Mouse (Mus musculus) stomach, postnatal 0 days (tissue): Measurements from ENCODE around the gene Oasl2. TPM values are rescaled to one million over a fixed set of nuclear protein-coding genes. Genes with fewer than 3 reads are reported as not detected.
A peak's percentile ranks its signal among the peaks of the same experiment; 100 is the strongest.

ENCODE experiments used
- ATAC-seq: fragments of 200-750 bp; cut with Nextera tagmentation; 2 replicates; pipeline ENCODE4 v1.8.0; 2017; ENCODE audit not compliant: low FRiP score, low TSS enrichment
- DNase-seq: peaks from one replicate; pipeline ENCODE4 v3.0.0-alpha.2; 2016; ENCODE audit warnings: low spot score
- H3K27ac ChIP-seq: fragments of 300-500 bp; sonication (generic); replicated peaks from 2 replicates; pipeline ENCODE4 v1.5.1; 2014; ENCODE audit warnings: mild to moderate bottlenecking, control low read depth
- H3K27me3 ChIP-seq: fragments of 300-500 bp; sonication (generic); 2 replicates; pipeline ENCODE4 v1.6.1; 2014; ENCODE audit warnings: low read length; ENCODE audit not compliant: control insufficient read depth, insufficient read depth
- H3K36me3 ChIP-seq: fragments of 300-500 bp; sonication (generic); 2 replicates; pipeline ENCODE4 v1.6.1; 2014; ENCODE audit warnings: low read length, mixed read lengths; ENCODE audit not compliant: control insufficient read depth, insufficient read depth
- H3K4me1 ChIP-seq: fragments of 300-500 bp; sonication (generic); replicated peaks from 2 replicates; pipeline ENCODE4 v1.6.1; 2014; ENCODE audit warnings: antibody characterized with exemption; ENCODE audit not compliant: control insufficient read depth, insufficient read depth
- H3K4me2 ChIP-seq: fragments of 300-500 bp; sonication (generic); replicated peaks from 2 replicates; pipeline ENCODE4 v1.6.1; 2014; ENCODE audit warnings: low read depth, mild to moderate bottlenecking, control low read depth, moderate library complexity
- H3K4me3 ChIP-seq: fragments of 300-500 bp; sonication (generic); 2 replicates; pipeline ENCODE4 v1.5.1; 2014; ENCODE audit warnings: low read depth, low read length, control low read depth
- H3K9ac ChIP-seq: fragments of 300-500 bp; sonication (generic); 2 replicates; pipeline ENCODE4 v1.6.1; 2014; ENCODE audit warnings: mild to moderate bottlenecking, low read length, control low read depth, mixed read lengths
- H3K9me3 ChIP-seq: fragments of 300-500 bp; sonication (generic); 2 replicates; pipeline ENCODE4 v1.6.1; 2016; ENCODE audit warnings: low read length; ENCODE audit not compliant: control insufficient read depth
- CTCF ChIP-seq: IDR thresholded peaks from 2 replicates; pipeline ENCODE4 v1.5.1; 2016; ENCODE audit warnings: antibody characterized with exemption, low read depth, mild to moderate bottlenecking, moderate library complexity
- EP300 ChIP-seq: optimal IDR thresholded peaks from 2 replicates; pipeline ENCODE3; 2016; ENCODE audit warnings: antibody characterized with exemption
- WGBS: fragments of 180-500 bp; shearing (Covaris S2); extraction: QIAGEN DNeasy Blood & Tissue Kit; methylation state at CpG from one replicate; pipeline ENCODE4 v1.1.7; 2014; 5-methylcytosine and 5-hydroxymethylcytosine counted together
- polyA plus RNA-seq: library from polyadenylated mRNA; unstranded; fragments of >200 nt; fragmentation: Nextera tagmentation; extraction: Ambion mirVana; gene quantifications from 2 replicates; pipeline ENCODE4 v1.2.1, GENCODE M21; 2015

Oasl2 gene
- polyA plus RNA-seq, 1 experiment from 2014 or later: 22.3 TPM

DNA sequence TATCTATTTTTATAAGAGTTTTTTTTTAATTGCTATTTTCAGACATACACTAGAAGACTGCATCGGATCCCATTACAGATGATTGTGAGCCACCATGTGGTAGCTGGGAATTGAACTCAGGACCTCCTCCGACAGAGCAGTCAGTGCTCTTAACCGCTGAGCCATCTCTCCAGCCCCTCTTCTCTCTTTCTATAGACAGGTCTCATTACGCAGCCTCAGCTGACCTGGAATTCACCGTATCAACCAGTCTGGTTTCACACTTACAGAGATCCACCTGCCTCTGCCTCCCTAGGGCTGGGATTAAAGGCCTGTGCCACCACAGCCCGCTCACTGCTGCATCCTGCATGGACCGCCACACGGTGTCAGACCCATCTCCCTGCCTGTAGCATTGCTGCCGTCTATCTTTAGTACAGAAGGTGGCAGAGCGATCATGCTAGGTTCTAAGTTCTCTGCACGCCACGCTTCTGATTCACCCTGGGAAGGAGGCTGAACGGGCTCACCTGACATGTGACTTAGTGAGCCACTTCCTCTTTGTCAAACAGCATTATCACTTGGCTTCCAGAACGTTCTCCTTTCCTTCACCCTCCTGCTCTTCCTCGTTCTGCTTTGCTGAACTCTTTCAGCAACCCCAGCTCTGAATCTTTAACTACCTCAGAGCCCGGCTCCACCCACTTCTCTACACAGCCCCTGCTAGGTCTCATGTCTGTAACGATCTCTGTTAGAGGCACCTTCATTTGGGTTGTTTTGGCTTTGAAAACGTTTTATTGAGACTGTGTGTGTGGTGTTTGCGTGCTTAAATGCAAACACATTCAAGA is 25.0 kb downstream of the Oasl2 start:
- no peaks in the 10 kb centered on the region for H3K4me1 ChIP-seq
- WGBS: 62% methylated on average over 19 of the region's 19 CpGs
- peak; percentile 78 for ATAC-seq

DNA sequence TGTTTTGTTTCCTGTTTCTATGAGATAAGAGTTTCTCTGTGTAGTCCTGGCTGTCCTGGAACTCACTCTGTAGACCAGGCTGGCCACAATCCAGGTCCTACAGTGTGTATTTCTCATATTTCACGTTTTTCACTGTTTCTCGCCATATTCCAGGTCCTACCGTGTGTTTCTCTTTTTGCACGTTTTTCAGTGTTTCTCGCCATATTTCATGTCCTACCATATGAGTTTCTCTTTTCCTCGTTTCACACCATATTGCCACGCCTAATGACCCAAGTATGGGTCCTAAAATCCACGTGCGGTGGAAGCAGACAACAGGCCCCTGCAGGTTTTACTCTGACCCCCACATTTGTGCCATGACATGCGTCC is 25.6 kb downstream of the Oasl2 start:
- H3K4me2 ChIP-seq: no peak overlapping the region

More for the DNA sequence above, 25.0 kb downstream of the Oasl2 start:
- TF ChIP-seq EP300: no peak
- TF ChIP-seq CTCF: peak; percentile 64
- no peaks in the 10 kb centered on the region for H3K36me3 ChIP-seq
- no peaks in the 10 kb centered on the region for H3K9me3 ChIP-seq
- no peak overlapping the region for H3K9ac ChIP-seq
- DNase-seq: peak; percentile 74
- no peak overlapping the region for H3K4me3 ChIP-seq
- no peak overlapping the region for H3K4me2 ChIP-seq
- H3K27me3 ChIP-seq: no peaks in the 10 kb centered on the region
- peak overlapping the region; percentile 53; the same call in 1 of the 2 replicates for H3K27ac ChIP-seq

DNA sequence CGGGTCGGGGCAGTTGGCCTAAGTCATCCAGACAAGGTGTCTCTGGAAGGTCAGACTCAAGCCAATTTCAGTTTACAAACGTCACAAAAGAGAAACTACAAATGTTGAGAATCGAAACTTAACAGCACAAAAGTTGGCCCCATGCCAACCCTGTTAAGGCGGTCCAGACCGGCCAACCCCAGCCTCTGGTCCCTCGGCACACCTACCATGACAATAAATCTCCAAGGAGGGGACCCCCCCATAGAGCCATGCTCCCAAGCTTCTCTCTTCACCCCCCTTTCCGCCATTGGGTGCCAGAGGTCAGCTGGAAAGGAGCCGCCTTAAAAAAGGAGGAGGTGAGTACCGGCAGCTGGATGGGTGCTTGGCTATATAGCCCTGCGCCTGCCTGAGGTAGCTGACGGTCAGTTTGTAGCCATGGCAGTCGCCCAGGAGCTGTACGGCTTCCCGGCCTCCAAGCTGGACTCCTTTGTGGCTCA is 26.3 kb downstream of the Oasl2 start, which contains the start of gene Oasl1:
Oasl1 (plus strand) TSS at position 243 of the 476 bp plus-strand sequence.
- H3K4me3 ChIP-seq: peak within 1 kb of the TSS; percentile 40
- H3K4me2 ChIP-seq: peak within 1 kb of the TSS; percentile 61
- TF ChIP-seq CTCF (no peak), EP300 (no peak)
- no peaks in the 10 kb centered on the region for H3K9me3 ChIP-seq
- DNase-seq (peak; percentile 82), ATAC-seq (peak; percentile 62)
- WGBS: 14% methylated on average over 15 of the region's 15 CpGs
- H3K36me3 ChIP-seq: no peaks in the 10 kb centered on the region
- H3K9ac ChIP-seq: peak within 1 kb of the TSS; percentile 56
- H3K27ac ChIP-seq: peak within 1 kb of the TSS; percentile 65
- H3K4me1 ChIP-seq: no peaks in the 10 kb centered on the region
- no peaks in the 10 kb centered on the region for H3K27me3 ChIP-seq

More for the DNA sequence above, 25.6 kb downstream of the Oasl2 start:
- no peaks in the 10 kb centered on the region for H3K4me1 ChIP-seq
- TF ChIP-seq CTCF (no peak), EP300 (no peak)
- WGBS: 51% methylated on average over 10 of the region's 10 CpGs
- no peaks in the 10 kb centered on the region for H3K27me3 ChIP-seq
- H3K36me3 ChIP-seq: no peaks in the 10 kb centered on the region
- no peak for DNase-seq
- no peak overlapping the region for H3K4me3 ChIP-seq
- ATAC-seq: peak; percentile 8
- no peaks in the 10 kb centered on the region for H3K9me3 ChIP-seq
- peak overlapping the region; percentile 53; the same call in 1 of the 2 replicates for H3K27ac ChIP-seq
- H3K9ac ChIP-seq: no peak overlapping the region

- peak; percentile 73 for ATAC-seq
- WGBS: 73% methylated on average over 1 of the region's 1 CpGs
These were observed 29.5 kb downstream of the Oasl2 start for GRCm38 (mm10) chr5:114926153-114926684.

GRCm38 (mm10) chr5:114926753-114927152 is 30.0 kb downstream of the Oasl2 start:
- peak; percentile 41 for ATAC-seq
- no peak overlapping the region for H3K27ac ChIP-seq
- H3K9ac ChIP-seq: no peak overlapping the region
- H3K36me3 ChIP-seq: no peaks in the 10 kb centered on the region
- H3K4me2 ChIP-seq: no peak overlapping the region
- no peak overlapping the region for H3K4me3 ChIP-seq
- H3K27me3 ChIP-seq: no peaks in the 10 kb centered on the region
- H3K4me1 ChIP-seq: no peaks in the 10 kb centered on the region
- 75% methylated on average over 9 of the region's 9 CpGs for WGBS
- DNase-seq: no peak
- no peaks in the 10 kb centered on the region for H3K9me3 ChIP-seq
- TF ChIP-seq CTCF (no peak), EP300 (no peak)

More at GRCm38 (mm10) chr5:114926153-114926684, 29.5 kb downstream of the Oasl2 start:
- no peaks in the 10 kb centered on the region for H3K9me3 ChIP-seq
- no peak overlapping the region for H3K27ac ChIP-seq
- peak; percentile 50 for DNase-seq
- no peaks in the 10 kb centered on the region for H3K27me3 ChIP-seq
- H3K4me3 ChIP-seq: no peak overlapping the region
- no peak for TF ChIP-seq CTCF
- TF ChIP-seq EP300: no peak
- H3K4me1 ChIP-seq: no peaks in the 10 kb centered on the region
- no peak overlapping the region for H3K4me2 ChIP-seq
- no peak overlapping the region for H3K9ac ChIP-seq
- H3K36me3 ChIP-seq: no peaks in the 10 kb centered on the region

GRCm38 (mm10) chr5:114931626-114932025 is 34.9 kb downstream of the Oasl2 start:
- TF ChIP-seq EP300: no peak
- no peak for TF ChIP-seq CTCF
- no peak overlapping the region for H3K9ac ChIP-seq
- no peak overlapping the region for H3K4me3 ChIP-seq
- H3K27me3 ChIP-seq: no peaks in the 10 kb centered on the region
- 54% methylated on average over 5 of the region's 5 CpGs for WGBS
- no peaks in the 10 kb centered on the region for H3K36me3 ChIP-seq
- H3K4me1 ChIP-seq: no peaks in the 10 kb centered on the region
- H3K9me3 ChIP-seq: no peaks in the 10 kb centered on the region
- no peak for ATAC-seq
- H3K27ac ChIP-seq: no peak overlapping the region
- no peak overlapping the region for H3K4me2 ChIP-seq
- DNase-seq: no peak
